Mouse (Mus musculus): Measurements from ENCODE around the gene Doxl2. TPM values are rescaled to one million over a fixed set of nuclear protein-coding genes. Genes with fewer than 3 reads are reported as not detected.

Gene Doxl2
- total RNA-seq, 2 experiments from 2014 or later = not detected

DNA sequence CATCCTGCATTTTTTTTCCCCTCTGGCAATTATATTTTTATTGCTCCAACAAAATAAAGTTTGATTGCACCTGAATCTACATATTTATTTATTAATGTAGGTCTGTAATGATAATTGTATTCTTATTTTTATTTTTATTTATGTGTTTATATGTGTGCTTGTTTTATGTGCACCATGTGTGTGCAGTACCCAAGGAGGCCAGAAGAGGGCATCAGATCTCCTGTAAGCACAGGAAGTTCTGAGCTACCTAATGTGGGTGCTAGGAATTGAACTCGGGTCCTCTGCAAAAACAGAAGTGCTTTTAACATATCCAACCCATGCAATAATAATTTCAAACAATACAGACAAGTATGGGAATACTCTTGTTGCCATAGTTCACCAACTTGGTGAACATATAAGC is 34.9 kb downstream of the Doxl2 start:
- DNase-seq = no peak

- no peak for DNase-seq
Observed at GRCm38 (mm10) chr6:49011191-49011590, 36.4 kb downstream of the Doxl2 start.

DNA sequence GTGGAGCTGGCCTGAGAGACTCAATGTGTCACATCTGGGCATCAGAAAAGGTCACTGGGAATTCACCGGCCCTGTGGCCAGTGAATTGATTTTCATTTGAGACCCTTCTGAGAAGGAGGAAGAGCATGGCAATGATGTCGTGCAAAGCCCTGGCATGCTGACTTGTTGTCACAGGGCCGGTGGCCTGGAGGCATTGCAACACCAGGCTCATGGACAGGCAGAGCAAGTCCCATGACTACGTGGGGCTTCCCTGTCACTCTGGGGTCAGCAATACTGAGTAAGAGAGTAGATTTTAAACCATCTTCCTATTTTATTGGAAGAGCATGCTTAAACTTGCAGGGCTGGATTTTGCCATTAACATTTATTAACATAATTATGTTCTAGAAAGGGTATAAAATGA is 38.3 kb downstream of the Doxl2 start:
- no peak for DNase-seq

DNA sequence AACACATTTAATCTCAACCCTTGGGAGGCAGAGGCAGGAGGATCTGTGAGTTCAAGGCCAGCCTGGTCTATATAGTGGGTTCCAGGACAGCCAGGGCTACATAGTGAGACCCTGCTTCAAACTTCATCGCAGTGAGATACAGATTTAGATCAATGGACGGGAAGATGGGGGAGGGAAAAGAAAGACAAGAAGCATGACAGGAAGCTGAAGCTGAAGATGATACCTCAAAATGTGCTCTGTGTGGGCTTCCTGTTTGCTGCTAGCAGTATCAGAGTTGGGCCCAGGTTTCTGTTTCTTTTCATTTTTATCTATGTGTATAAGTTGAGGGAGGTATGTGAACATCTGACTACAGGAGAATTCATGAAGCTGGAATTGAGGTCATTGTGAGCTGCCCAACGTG is 38.7 kb downstream of the Doxl2 start:
- no peak for DNase-seq

GRCm38 (mm10) chr6:49017150-49017549 is 42.4 kb downstream of the Doxl2 start:
- DNase-seq = no peak

GRCm38 (mm10) chr6:49019341-49019740 is 44.6 kb downstream of the Doxl2 start:
- DNase-seq = no peak

GRCm38 (mm10) chr6:49021141-49022012 is 46.6 kb downstream of the Doxl2 start:
- no peak for DNase-seq

DNA sequence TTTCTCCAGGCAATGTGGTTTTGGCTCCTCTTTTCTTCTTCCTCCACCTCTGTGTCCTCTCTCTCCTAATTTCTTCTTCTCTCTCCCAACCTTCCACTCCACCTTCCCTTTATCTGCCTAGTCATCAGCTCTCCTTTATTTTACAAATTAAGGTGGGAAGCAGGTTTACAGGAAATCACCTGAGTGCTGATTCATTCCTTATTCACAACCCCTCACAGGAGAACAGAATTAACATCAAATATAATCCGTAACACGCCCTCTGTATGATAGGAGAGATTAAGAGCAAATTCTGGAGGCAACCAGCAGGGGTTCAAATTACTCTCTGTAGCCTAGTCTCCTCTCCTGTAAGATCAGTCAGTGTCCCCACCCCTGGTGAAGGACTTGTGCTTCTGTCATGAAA is 47.6 kb downstream of the Doxl2 start:
- no peak for DNase-seq

DNA sequence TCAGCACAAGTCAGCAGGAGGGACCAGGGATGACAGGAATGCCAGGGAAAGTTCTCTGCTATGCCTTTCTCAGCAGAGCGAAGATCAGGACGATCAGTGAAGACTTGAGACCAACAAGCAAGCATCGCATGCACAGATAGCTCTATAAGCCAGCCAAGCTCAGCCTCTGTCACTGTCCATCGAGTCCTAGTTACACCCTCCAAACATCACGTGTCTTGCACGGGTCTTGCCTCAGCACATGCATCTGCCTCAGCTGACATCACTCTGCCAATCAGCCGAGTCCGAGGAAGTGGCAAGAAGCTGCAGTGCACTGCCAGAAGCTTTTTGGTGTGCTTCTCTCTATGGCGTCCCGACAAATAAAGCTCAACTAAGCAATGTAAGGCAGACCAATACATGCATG is 48.6 kb downstream of the Doxl2 start:
- DNase-seq = no peak

GRCm38 (mm10) chr6:49025290-49025689 is 50.5 kb downstream of the Doxl2 start:
- no peak for DNase-seq

GRCm38 (mm10) chr6:49026496-49026895 is 51.7 kb downstream of the Doxl2 start:
- DNase-seq = no peak

DNA sequence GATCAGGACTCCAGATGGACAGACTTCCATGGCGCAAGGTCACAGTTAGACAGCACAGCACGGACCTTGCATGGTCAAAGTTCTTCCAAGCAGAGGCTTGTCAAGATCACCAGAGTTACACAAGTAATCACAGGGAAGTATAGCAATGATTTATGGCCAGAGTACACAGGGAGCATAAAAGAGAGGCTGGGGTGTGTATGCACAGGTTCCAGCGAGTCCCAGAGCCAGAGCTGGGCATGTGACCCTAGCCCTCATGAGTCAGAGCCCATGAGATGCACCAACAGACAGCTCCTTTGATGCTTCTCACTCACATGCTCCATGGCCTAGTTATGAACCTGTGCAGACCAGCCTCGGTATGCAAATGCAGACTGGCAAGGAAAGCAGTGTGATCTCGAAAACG is 53.3 kb downstream of the Doxl2 start:
- no peak for DNase-seq

Other genes with a start within 250 kb of the Doxl2 start
- 10 to 100 TPM; 18.7 to 24.2 TPM for gene Gimap1, start 235.9 kb upstream of the Doxl2 start, total RNA-seq (2021)
- gene Gimap5, start 228.8 kb upstream of the Doxl2 start, total RNA-seq (2021) = 10 to 100 TPM; 14.2 to 19.5 TPM
- 1 to 10 TPM; 4.5 to 5.4 TPM for gene Gimap3, start 204.1 kb upstream of the Doxl2 start, total RNA-seq (2021)
- gene Tmem176a, start 134.0 kb upstream of the Doxl2 start, total RNA-seq (2021) = 100 to 1,000 TPM; 138 to 148 TPM
- gene Tmem176b, start 133.5 kb upstream of the Doxl2 start, total RNA-seq (2021) = 100 to 1,000 TPM; 280 to 302 TPM
- not detected for gene Aoc1, start 102.1 kb upstream of the Doxl2 start, total RNA-seq (2021)
- gene 1600015I10Rik, start 45.1 kb upstream of the Doxl2 start, total RNA-seq (2021) = under 1 TPM in 1 of 2 experiments, not detected in 1; 0.12 TPM
- not detected for gene Svs1, start 11.9 kb downstream of the Doxl2 start, total RNA-seq (2021)
- gene Gpnmb, start 61.6 kb downstream of the Doxl2 start, total RNA-seq (2021) = under 1 TPM; 0.55 to 0.84 TPM
- gene Malsu1, start 98.8 kb downstream of the Doxl2 start, total RNA-seq (2021) = 10 to 100 TPM; 45.7 to 52.5 TPM
- 1 to 10 TPM; 7.1 to 7.6 TPM for gene Igf2bp3, start 240.0 kb downstream of the Doxl2 start, total RNA-seq (2021)